Mouse (Mus musculus): ENCODE measurements around the gene Cenpt.
"Not testable (repeated sequence)": the region's sequence is repeated elsewhere in the genome, so short reads cannot be mapped to it uniquely, and the experiment has no call there.

Gene Cenpt

GRCm38 (mm10) chr8:105854303-105854702 is 1.2 kb upstream of the Cenpt start:
- no peak for DNase-seq

GRCm38 (mm10) chr8:105852146-105852729 is 840 bp downstream of the Cenpt start:
- DNase-seq, result no peak

GRCm38 (mm10) chr8:105851651-105852143 is 1.4 kb downstream of the Cenpt start:
- peak; percentile 93 for DNase-seq

- DNase-seq, result no peak
Measured at GRCm38 (mm10) chr8:105850611-105851010, 2.5 kb downstream of the Cenpt start.

GRCm38 (mm10) chr8:105850014-105850413 is 3.1 kb downstream of the Cenpt start:
- no peak for DNase-seq

GRCm38 (mm10) chr8:105846678-105847077 is 6.4 kb downstream of the Cenpt start:
- DNase-seq, result no peak

GRCm38 (mm10) chr8:105839209-105839608 is 13.9 kb downstream of the Cenpt start:
- DNase-seq, result no peak

- DNase-seq, result no peak
Measured at GRCm38 (mm10) chr8:105836991-105837390, 16.1 kb downstream of the Cenpt start.

GRCm38 (mm10) chr8:105835318-105835717 is 17.8 kb downstream of the Cenpt start:
- peak; percentile 79 for DNase-seq

GRCm38 (mm10) chr8:105833740-105834139 is 19.3 kb downstream of the Cenpt start:
- DNase-seq, result not testable (repeated sequence)

- peak; percentile 98 for DNase-seq
Measured at GRCm38 (mm10) chr8:105826861-105827848, 25.9 kb downstream of the Cenpt start, which contains the start of the genes Ranbp10 and Tsnaxip1. Ranbp10 (minus strand) TSS chr8:105827350. Tsnaxip1 (plus strand) TSS chr8:105827731.

GRCm38 (mm10) chr8:105826379-105826778 is 26.7 kb downstream of the Cenpt start:
- peak; percentile 21 for DNase-seq

GRCm38 (mm10) chr8:105825506-105825905 is 27.6 kb downstream of the Cenpt start:
- no peak for DNase-seq

GRCm38 (mm10) chr8:105820925-105821324 is 32.2 kb downstream of the Cenpt start:
- DNase-seq, result no peak

GRCm38 (mm10) chr8:105819659-105820058 is 33.4 kb downstream of the Cenpt start:
- DNase-seq, result no peak

- DNase-seq, result no peak
Measured at GRCm38 (mm10) chr8:105813241-105813640, 39.8 kb downstream of the Cenpt start.

- no peak for DNase-seq
Measured at GRCm38 (mm10) chr8:105812511-105812910, 40.6 kb downstream of the Cenpt start.

- DNase-seq, result no peak
Measured at GRCm38 (mm10) chr8:105811543-105811942, 41.5 kb downstream of the Cenpt start.

- DNase-seq, result no peak
Measured at GRCm38 (mm10) chr8:105811061-105811460, 42.0 kb downstream of the Cenpt start.

GRCm38 (mm10) chr8:105810245-105810786 is 42.8 kb downstream of the Cenpt start:
- no peak for DNase-seq

GRCm38 (mm10) chr8:105808480-105808879 is 44.6 kb downstream of the Cenpt start:
- DNase-seq, result peak; percentile 44

GRCm38 (mm10) chr8:105807766-105808165 is 45.3 kb downstream of the Cenpt start:
- peak; percentile 60 for DNase-seq

- no peak for DNase-seq
Measured at GRCm38 (mm10) chr8:105805964-105806363, 47.1 kb downstream of the Cenpt start.
